Comparison of ENCODE assay signal across 8 mouse cellular contexts in the genomic region with DNA sequence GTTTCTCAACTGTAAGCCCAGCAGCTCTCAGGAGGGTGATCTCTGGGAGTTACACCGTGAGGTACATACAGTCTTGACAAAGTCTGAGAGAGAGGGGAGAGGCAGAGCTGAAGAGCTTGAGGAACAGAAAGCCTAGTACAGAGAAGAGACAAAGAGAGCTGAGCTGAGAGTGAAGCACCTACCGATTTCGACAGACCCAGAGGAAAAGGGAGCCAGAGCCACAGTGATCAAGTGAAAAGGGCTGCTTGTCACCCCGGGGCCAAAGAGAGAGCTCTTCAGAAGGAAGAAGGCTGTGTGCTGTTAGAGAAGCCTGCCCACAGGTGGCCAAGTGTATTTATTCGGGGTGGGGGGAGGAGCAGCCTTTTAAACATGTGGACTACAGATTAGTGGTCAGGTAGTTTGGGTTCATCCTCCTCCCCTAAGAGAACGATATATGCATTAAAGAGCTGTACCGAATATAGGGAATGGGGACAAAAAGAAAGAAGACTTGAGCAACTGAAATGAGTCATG. TPM values are rescaled to one million over a fixed set of nuclear protein-coding genes. Genes with fewer than 3 reads are reported as not detected.
DNase-seq lines count a peak whose midpoint lies in the region; ATAC-seq and TF ChIP-seq lines count a peak whose summit lies in the region.

Gene Btn1a1, minus strand, starts transcription at position 302 of the 510 bp plus-strand sequence.

- WGBS in heart, embryonic 11.5 days (ENCODE audit: insufficient replicate concordance): 2% methylated on average over 7 of the region's 7 CpGs
- 2% methylated on average over 7 of the region's 7 CpGs for WGBS in forebrain, embryonic 16.5 days
- 0% methylated on average over 7 of the region's 7 CpGs for WGBS in liver, embryonic 14.5 days (ENCODE audit: insufficient replicate concordance)
- WGBS in stomach, embryonic 14.5 days: 0% methylated on average over 7 of the region's 7 CpGs

- no peak within 1 kb of the TSS for H3K27ac ChIP-seq in heart, embryonic 11.5 days (ENCODE audit: low read depth, low read length)
- H3K27ac ChIP-seq in forebrain, embryonic 16.5 days (ENCODE audit: low read length): no peak within 1 kb of the TSS; the same call in 1 of the 2 replicates
- H3K27ac ChIP-seq in liver, embryonic 14.5 days: peak within 1 kb of the TSS; percentile 61
- H3K27ac ChIP-seq in stomach, embryonic 14.5 days (ENCODE audit: low read length): no peak within 1 kb of the TSS

- no peak for TF ChIP-seq EP300 in liver, embryonic 14.5 days (IDR thresholded peaks at IDR 0.05; ENCODE audit: low read depth)

- no peaks in the 10 kb centered on the region for H3K27me3 ChIP-seq in heart, embryonic 11.5 days (ENCODE audit: control insufficient read depth, insufficient read depth, low read length)
- no peaks in the 10 kb centered on the region for H3K27me3 ChIP-seq in forebrain, embryonic 16.5 days (replicated peaks; ENCODE audit: control insufficient read depth, insufficient read depth, low read length)
- no peaks in the 10 kb centered on the region for H3K27me3 ChIP-seq in liver, embryonic 14.5 days (ENCODE audit: control insufficient read depth, insufficient read depth, low read length)
- no peaks in the 10 kb centered on the region for H3K27me3 ChIP-seq in stomach, embryonic 14.5 days (ENCODE audit: control insufficient read depth, insufficient read depth, low read length)

- DNase-seq in heart, adult 18-20 months: no peak
- DNase-seq in R1 (ENCODE audit: low read depth, low spot score): peak; percentile 67
- peak in 1 of 3 experiments; percentile 63 for DNase-seq in liver, embryonic 14.5 days (ENCODE audit: low read depth in 3 of 3, low spot score in 3 of 3)
- no peak for DNase-seq in gastrocnemius, adult 8-10 months (ENCODE audit: low spot score in 2 of 2)
- DNase-seq in urinary bladder, postnatal 14 days (ENCODE audit: low spot score): no peak

- H3K4me1 ChIP-seq in heart, embryonic 11.5 days (ENCODE audit: control insufficient read depth, insufficient read depth, low read length): peaks cover 7% of the 10 kb centered on the region
- H3K4me1 ChIP-seq in forebrain, embryonic 16.5 days (replicated peaks; ENCODE audit: control insufficient read depth, insufficient read depth, low read length): peaks cover 11% of the 10 kb centered on the region
- peaks cover 5 to 20% of the 10 kb centered on the region in 2 experiments; a peak in 3 of 4 replicates for H3K4me1 ChIP-seq in liver, embryonic 14.5 days (replicated peaks; ENCODE audit: control insufficient read depth in 2 of 2, insufficient read depth in 2 of 2, low read length in 1 of 2)
- 0 out of 2 replicates have a peak, but pooled peaks cover 3% of the 10 kb centered on the region for H3K4me1 ChIP-seq in stomach, embryonic 14.5 days (ENCODE audit: control insufficient read depth, insufficient read depth, low read length)

- TF ChIP-seq CTCF in liver, embryonic 14.5 days (IDR thresholded peaks at IDR 0.05; ENCODE audit: low read depth): peak; percentile 56

- no peak for ATAC-seq in heart, embryonic 11.5 days (replicated peaks; ENCODE audit: insufficient number of reproducible peaks, low FRiP score, low TSS enrichment)
- no peak for ATAC-seq in forebrain, embryonic 16.5 days
- peak; percentile 43 for ATAC-seq in liver, embryonic 14.5 days (ENCODE audit: insufficient read depth)
- no peak for ATAC-seq in stomach, embryonic 14.5 days (ENCODE audit: insufficient number of reproducible peaks, insufficient read depth, low FRiP score, low read depth)

- H3K9ac ChIP-seq in heart, embryonic 11.5 days (ENCODE audit: low read depth, low read length): peak within 1 kb of the TSS; percentile 70
- H3K9ac ChIP-seq in forebrain, embryonic 16.5 days (replicated peaks; ENCODE audit: low read depth, low read length): peak within 1 kb of the TSS; percentile 22
- peak within 1 kb of the TSS; percentile 73 for H3K9ac ChIP-seq in liver, embryonic 14.5 days (replicated peaks)
- H3K9ac ChIP-seq in stomach, embryonic 14.5 days (replicated peaks; ENCODE audit: low read depth, low read length): peak within 1 kb of the TSS; percentile 1; the same call in 1 of the 2 replicates

- no peaks in the 10 kb centered on the region for H3K36me3 ChIP-seq in heart, embryonic 11.5 days (ENCODE audit: control insufficient read depth, insufficient read depth, low read length)
- no peaks in the 10 kb centered on the region for H3K36me3 ChIP-seq in forebrain, embryonic 16.5 days (ENCODE audit: control insufficient read depth, insufficient read depth)
- no peaks in the 10 kb centered on the region for H3K36me3 ChIP-seq in liver, embryonic 14.5 days (replicated peaks; ENCODE audit: control insufficient read depth, insufficient read depth, low read depth)
- no peaks in the 10 kb centered on the region for H3K36me3 ChIP-seq in stomach, embryonic 14.5 days (ENCODE audit: control insufficient read depth, insufficient read depth, low read length)

- H3K4me3 ChIP-seq in heart, embryonic 11.5 days (ENCODE audit: low read depth, low read length): peak within 1 kb of the TSS; percentile 64
- peak within 1 kb of the TSS; percentile 59 for H3K4me3 ChIP-seq in forebrain, embryonic 16.5 days (replicated peaks; ENCODE audit: low read length)
- peak within 1 kb of the TSS; percentile 66 to 89 for H3K4me3 ChIP-seq in liver, embryonic 14.5 days (ENCODE audit: insufficient read depth in 1 of 2, low read depth in 2 of 2, low read length in 2 of 2)
- peak within 1 kb of the TSS; percentile 56 for H3K4me3 ChIP-seq in stomach, embryonic 14.5 days (ENCODE audit: low read depth, low read length)

- peak within 1 kb of the TSS; percentile 94 for H3K4me2 ChIP-seq in heart, embryonic 11.5 days
- peak within 1 kb of the TSS; percentile 73 for H3K4me2 ChIP-seq in forebrain, embryonic 16.5 days (ENCODE audit: low read length)
- peak within 1 kb of the TSS; percentile 79 for H3K4me2 ChIP-seq in liver, embryonic 14.5 days (ENCODE audit: low read depth)
- H3K4me2 ChIP-seq in stomach, embryonic 14.5 days (replicated peaks; ENCODE audit: low read depth, low read length): peak within 1 kb of the TSS; percentile 62

- no peaks in the 10 kb centered on the region for H3K9me3 ChIP-seq in heart, embryonic 11.5 days (replicated peaks; ENCODE audit: control insufficient read depth, low read length)
- H3K9me3 ChIP-seq in forebrain, embryonic 16.5 days (ENCODE audit: control insufficient read depth, low read length): no peaks in the 10 kb centered on the region
- no peaks in the 10 kb centered on the region for H3K9me3 ChIP-seq in liver, embryonic 14.5 days (ENCODE audit: control insufficient read depth, low read length)
- no peaks in the 10 kb centered on the region for H3K9me3 ChIP-seq in stomach, embryonic 14.5 days (ENCODE audit: control insufficient read depth, low read depth, low read length)

RNA-seq across cellular contexts. Expression of gene Btn1a1, which starts in this region (rescaled TPM):
- 0.97 and 1.7 TPM in 2 replicates for polyA plus RNA-seq in heart, embryonic 11.5 days (2014; fragmentation: Nextera tagmentation; extraction: Ambion mirVana)
- total RNA-seq in heart, adult 18-20 months (2021): not detected
- polyA plus RNA-seq in forebrain, embryonic 16.5 days (2015; fragmentation: Nextera tagmentation; extraction: Ambion mirVana): 0.06 and 0.22 TPM in 2 replicates
- polyA plus RNA-seq in liver, embryonic 14.5 days (2012; rRNA removed): 1.5 and 2.1 TPM in 2 replicates
- polyA plus RNA-seq in liver, embryonic 14.5 days (2014; fragmentation: Nextera tagmentation; extraction: Ambion mirVana): 1.5 and 1.8 TPM in 2 replicates
- 0.17 TPM in 1 of 2 replicates, not detected in the other for polyA plus RNA-seq in stomach, embryonic 14.5 days (2014; fragmentation: Nextera tagmentation; extraction: Ambion mirVana)
- not detected for total RNA-seq in gastrocnemius, adult 8-10 months (2022)

Comparison
In these comparisons a context has a peak if more than half of its experiments do, and no peak if none do; other contexts are left out.
1. H3K9ac ChIP-seq: peak in every context shown above with its lines; median percentile 73 in liver, embryonic 14.5 days; 70 in heart, embryonic 11.5 days; 22 in forebrain, embryonic 16.5 days; 1 in stomach, embryonic 14.5 days.